Mouse (Mus musculus): Measurements from ENCODE around the gene Ccpg1. TPM values are rescaled to one million over a fixed set of nuclear protein-coding genes. Genes with fewer than 3 reads are reported as not detected.
A peak's percentile ranks its signal among the peaks of the same experiment; 100 is the strongest.

Ccpg1 gene
- polyA plus RNA-seq, 1 experiment from 2014 or later, result 38.3 TPM

DNA sequence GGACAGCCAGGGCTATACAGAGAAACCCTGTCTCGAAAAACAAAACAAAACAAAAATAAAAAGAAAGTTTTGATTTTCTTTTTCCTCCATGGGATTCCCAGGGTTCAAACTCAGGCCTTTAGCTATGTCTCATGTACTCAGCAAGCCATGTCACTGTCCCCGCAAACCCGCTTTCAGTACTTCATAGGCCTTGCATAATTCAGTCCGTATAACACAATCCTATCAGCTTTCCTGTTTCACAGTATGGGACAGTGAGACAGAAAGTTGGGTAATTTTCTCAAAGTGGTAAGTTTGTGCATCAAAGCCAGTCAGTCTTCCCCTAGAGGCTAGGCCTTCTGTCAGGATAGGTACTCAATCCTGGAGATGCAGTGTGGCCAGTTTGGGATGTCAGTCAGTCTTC, 74.0 kb downstream of the Ccpg1 start:
- no peak overlapping the region for H3K9ac ChIP-seq (ENCODE audit: low read depth, low read length)
- H3K4me1 ChIP-seq (ENCODE audit: control insufficient read depth, insufficient read depth, low read length), result peaks cover 8% of the 10 kb centered on the region
- ATAC-seq (ENCODE audit: low read depth) (no peak), DNase-seq (ENCODE audit: low spot score) (no peak)
- no peak overlapping the region for H3K4me3 ChIP-seq (ENCODE audit: low read depth, low read length)
- no peaks in the 10 kb centered on the region for H3K27me3 ChIP-seq (replicated peaks; ENCODE audit: control insufficient read depth, insufficient read depth, low read length)
- H3K9me3 ChIP-seq (ENCODE audit: control insufficient read depth, low read length), result no peaks in the 10 kb centered on the region
- no peak overlapping the region for H3K27ac ChIP-seq (replicated peaks; ENCODE audit: low read depth, low read length)
- WGBS, result 91% methylated on average over 4 of the region's 4 CpGs
- no peak overlapping the region for H3K4me2 ChIP-seq (ENCODE audit: low read depth, low read length)
- no peaks in the 10 kb centered on the region for H3K36me3 ChIP-seq (ENCODE audit: control insufficient read depth, insufficient read depth, low read length)

DNA sequence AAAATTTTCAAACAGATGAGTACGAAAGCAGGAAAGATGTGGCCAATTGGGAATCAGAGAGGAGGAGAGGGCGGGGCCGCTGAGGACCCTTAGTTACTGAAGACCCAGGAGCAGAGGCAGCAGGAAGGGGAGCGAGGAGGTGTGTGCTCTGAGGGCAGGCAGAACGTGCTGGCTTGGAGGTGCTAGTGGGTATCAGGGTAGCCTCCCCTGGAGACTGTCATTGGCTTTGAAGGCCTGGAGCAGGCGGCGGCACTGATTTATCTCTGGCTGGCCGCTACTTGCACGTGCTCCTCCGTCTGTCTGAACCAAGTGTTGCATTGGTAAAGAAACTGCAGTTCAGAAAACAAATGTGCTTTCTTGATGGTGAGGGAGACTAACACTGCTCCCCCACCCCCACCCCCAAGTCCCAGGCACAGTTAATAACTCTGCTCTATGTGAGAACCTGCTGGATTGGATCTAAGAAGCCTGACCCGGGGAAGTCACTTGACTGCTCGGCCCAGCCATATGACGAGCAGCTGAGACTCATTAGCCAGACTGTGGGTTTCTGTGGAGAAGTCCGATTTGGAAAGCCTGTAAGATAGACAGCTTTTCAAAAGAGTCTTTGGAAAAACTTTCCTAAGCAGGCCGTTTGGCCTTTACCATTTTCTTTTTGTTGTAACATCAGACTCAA, 78.5 kb downstream of the Ccpg1 start:
- peak; percentile 67 for DNase-seq (ENCODE audit: low spot score)
- H3K36me3 ChIP-seq (ENCODE audit: control insufficient read depth, insufficient read depth, low read length), result no peaks in the 10 kb centered on the region
- ATAC-seq (ENCODE audit: low read depth), result no peak
- peak overlapping the region; percentile 65 for H3K27ac ChIP-seq (replicated peaks; ENCODE audit: low read depth, low read length)
- H3K4me3 ChIP-seq (ENCODE audit: low read depth, low read length), result peak overlapping the region; percentile 21
- H3K9ac ChIP-seq (ENCODE audit: low read depth, low read length), result peak overlapping the region; percentile 34; the same call in 1 of the 2 replicates
- WGBS, result 9% methylated on average over 15 of the region's 15 CpGs
- H3K27me3 ChIP-seq (replicated peaks; ENCODE audit: control insufficient read depth, insufficient read depth, low read length), result no peaks in the 10 kb centered on the region
- H3K4me1 ChIP-seq (ENCODE audit: control insufficient read depth, insufficient read depth, low read length), result peaks cover 25% of the 10 kb centered on the region
- peak overlapping the region; percentile 53 for H3K4me2 ChIP-seq (ENCODE audit: low read depth, low read length)
- H3K9me3 ChIP-seq (ENCODE audit: control insufficient read depth, low read length), result no peaks in the 10 kb centered on the region

Small RNAs within 50 kb of the gene (microRNA-seq; reads per million reads assigned to microRNA genes)
- not detected for gene Gm27353 (ENCODE audit: borderline number of aligned reads)

Other genes with a start within 250 kb of the Ccpg1 start
- gene Prtg, start 178.6 kb upstream of the Ccpg1 start, polyA plus RNA-seq (2014; fragmentation: Nextera tagmentation; extraction: Ambion mirVana), result 1.3 and 1.4 TPM in 2 replicates
- gene Pygo1, start 59.8 kb upstream of the Ccpg1 start, polyA plus RNA-seq (2014; fragmentation: Nextera tagmentation; extraction: Ambion mirVana), result 7.1 and 7.9 TPM in 2 replicates
- 2.0 and 2.1 TPM in 2 replicates for gene Dyx1c1, start 26.6 kb upstream of the Ccpg1 start, polyA plus RNA-seq (2014; fragmentation: Nextera tagmentation; extraction: Ambion mirVana)
- not detected in 2 replicates for gene Gm44503, start 26.6 kb upstream of the Ccpg1 start, polyA plus RNA-seq (2014; fragmentation: Nextera tagmentation; extraction: Ambion mirVana)
- 15.0 and 21.2 TPM in 2 replicates for gene Ccpg1os, start within 50 bp of the Ccpg1 start, polyA plus RNA-seq (2014; fragmentation: Nextera tagmentation; extraction: Ambion mirVana)
- gene Pigb, start 54.9 kb downstream of the Ccpg1 start, polyA plus RNA-seq (2014; fragmentation: Nextera tagmentation; extraction: Ambion mirVana), result 11.5 and 14.6 TPM in 2 replicates
- 2.1 and 2.5 TPM in 2 replicates for gene Rab27a, start 59.4 kb downstream of the Ccpg1 start, polyA plus RNA-seq (2014; fragmentation: Nextera tagmentation; extraction: Ambion mirVana)
- 0.10 TPM in 1 of 2 replicates, not detected in the other for gene Khdc3, start 116.4 kb downstream of the Ccpg1 start, polyA plus RNA-seq (2014; fragmentation: Nextera tagmentation; extraction: Ambion mirVana)
- gene Gm20509, start 117.0 kb downstream of the Ccpg1 start, polyA plus RNA-seq (2014; fragmentation: Nextera tagmentation; extraction: Ambion mirVana), result not detected in 2 replicates
- 105 and 119 TPM in 2 replicates for gene Rsl24d1, start 128.0 kb downstream of the Ccpg1 start, polyA plus RNA-seq (2014; fragmentation: Nextera tagmentation; extraction: Ambion mirVana)